Mouse (Mus musculus): ENCODE data around the gene Nckap5.

DNA sequence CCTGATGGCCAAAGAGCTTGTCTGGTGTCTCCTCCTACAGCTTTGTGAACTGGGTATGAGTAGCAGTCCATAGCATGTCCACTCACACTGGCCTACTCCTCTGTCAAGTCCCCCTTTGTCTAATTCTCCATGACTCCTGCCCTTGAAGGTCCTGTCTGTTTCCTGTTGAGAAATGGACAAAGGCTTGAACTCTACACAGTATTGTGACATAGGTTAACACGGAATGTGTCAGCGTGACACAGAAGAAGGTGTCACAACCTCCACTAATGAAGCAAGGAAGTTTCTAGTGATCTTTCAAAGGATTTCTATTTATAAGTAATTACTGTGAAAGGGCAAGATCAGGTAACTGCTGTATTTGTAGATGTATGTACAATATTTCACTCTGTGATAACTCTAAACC is 46.9 kb upstream of the Nckap5 start:
- TF ChIP-seq MAX (IDR thresholded peaks at IDR 0.05) (no peak), CTCF (IDR thresholded peaks at IDR 0.05; ENCODE audit: control insufficient read depth, insufficient read depth, insufficient read length) (no peak), USF1 (IDR thresholded peaks at IDR 0.05; ENCODE audit: low read depth) (no peak), MYOG (IDR thresholded peaks at IDR 0.05; ENCODE audit: control insufficient read depth, extremely low read depth, insufficient read length) (no peak), FOSL1 (IDR thresholded peaks at IDR 0.05; ENCODE audit: insufficient read depth, low read length, poor library complexity, severe bottlenecking) (no peak)

Data from C2C12 (cell line).